Mouse (Mus musculus): ENCODE measurements around the gene Cd247.

- TF ChIP-seq CTCF (IDR thresholded peaks at IDR 0.05; ENCODE audit: low read depth): no peak
- TF ChIP-seq EP300 (IDR thresholded peaks at IDR 0.05; ENCODE audit: low read depth): no peak
Observed at GRCm38 (mm10) chr1:165814116-165814515, 25.6 kb downstream of the Cd247 start.

Measured in liver, postnatal 0 days (tissue).